Mouse (Mus musculus) cerebellum, adult 2 months (tissue): ENCODE measurements around the gene Ddx41.
"Not testable (repeated sequence)": the region's sequence is repeated elsewhere in the genome, so short reads cannot be mapped to it uniquely, and the experiment has no call there.

Experiments used
- CTCF ChIP-seq: fragments of 200-500 bp; IDR thresholded peaks from 2 replicates; pipeline ENCODE4 v1.5.1; 2011; ENCODE audit warnings: low read depth, mild to moderate bottlenecking, control low read depth, low read length, moderate library complexity, borderline replicate concordance; ENCODE audit not compliant: insufficient read depth
- POLR2A ChIP-seq: fragments of 200-500 bp; IDR thresholded peaks from 2 replicates; pipeline ENCODE4 v1.6.1; 2011; ENCODE audit warnings: low read length, control low read depth, borderline replicate concordance; ENCODE audit not compliant: insufficient read depth

GRCm38 (mm10) chr13:55576872-55577271, 40.4 kb upstream of the Ddx41 start:
- not testable (repeated sequence) for TF ChIP-seq CTCF, POLR2A
